Mouse (Mus musculus): ENCODE data around the gene Zcchc9. TPM values are rescaled to one million over a fixed set of nuclear protein-coding genes. Genes with fewer than 3 reads are reported as not detected.

The Zcchc9 gene
- 14.6 and 14.8 TPM in 2 replicates for polyA plus RNA-seq (2015; fragmentation: Nextera tagmentation; extraction: Ambion mirVana)

DNA sequence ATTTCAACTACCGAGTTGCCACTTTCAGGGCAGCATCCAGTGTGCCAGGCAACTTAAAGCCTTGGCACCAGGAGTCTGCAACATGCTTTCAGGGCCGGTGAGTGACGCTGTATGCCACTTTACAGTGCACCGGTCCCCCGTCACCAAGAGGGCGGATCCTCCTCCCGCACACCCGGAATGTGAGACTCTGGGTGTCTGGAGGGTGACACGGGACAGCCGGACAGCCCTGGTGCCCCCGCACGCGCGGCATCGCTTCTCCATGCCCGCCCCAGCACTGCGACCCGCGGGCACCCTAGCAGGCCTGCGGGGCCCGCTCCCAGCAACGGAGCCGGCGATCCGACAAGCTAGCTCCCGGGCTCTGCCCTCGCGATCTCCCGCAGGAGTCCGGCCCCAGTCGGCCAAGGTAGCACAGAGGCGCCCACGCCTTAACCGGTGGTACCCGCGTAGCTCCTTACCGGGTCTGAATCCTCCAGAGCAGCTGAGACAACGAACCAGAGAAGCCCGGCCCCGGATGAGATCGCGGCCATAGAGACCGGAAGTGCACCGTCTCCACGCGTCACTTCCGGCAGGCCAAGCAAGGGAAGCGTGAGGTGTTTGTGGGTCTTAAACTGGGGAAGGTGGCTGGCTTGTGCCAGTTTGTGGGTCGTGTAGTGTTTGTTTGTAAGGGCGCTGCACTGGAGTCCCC lies at the start of gene Zcchc9:
Gene Zcchc9, minus strand, starts transcription at position 551 of the 685 bp plus-strand sequence.
- Histone ChIP-seq H3K4me2 (peak within 1 kb of the TSS; percentile 68), H3K9me3 (replicated peaks) (no peaks in the 10 kb centered on the region), H3K4me3 (replicated peaks) (peak within 1 kb of the TSS; percentile 94), H3K27ac (peak within 1 kb of the TSS; percentile 91), H3K27me3 (no peaks in the 10 kb centered on the region), H3K4me1 (replicated peaks) (peaks cover 13% of the 10 kb centered on the region), H3K9ac (peak within 1 kb of the TSS; percentile 94), H3K36me3 (peaks cover 17% of the 10 kb centered on the region)
- under 1% methylated on average over 49 of the region's 50 CpGs for WGBS (ENCODE audit: insufficient replicate concordance)
- peak; percentile 96 for ATAC-seq (ENCODE audit: low read depth)
- DNase-seq: peak; percentile 81

DNA sequence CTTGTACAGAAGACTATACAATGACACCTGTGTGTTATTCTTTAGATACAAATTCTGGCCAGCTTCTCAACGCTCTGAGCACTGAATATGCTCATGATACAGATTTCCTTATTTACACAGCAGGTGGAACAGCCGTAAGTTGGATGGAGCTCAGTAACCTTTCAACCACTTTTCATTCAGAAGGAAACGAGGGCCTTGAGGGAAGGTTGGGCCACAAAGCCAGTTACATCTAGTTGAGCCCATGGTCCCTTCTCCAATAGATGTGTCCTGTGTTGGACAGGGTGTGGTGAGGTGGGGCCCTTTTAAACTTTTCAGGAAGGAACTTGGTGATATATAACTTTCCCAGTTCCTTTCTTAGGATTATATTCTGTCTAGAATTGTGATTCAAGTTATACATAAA lies 46.9 kb upstream of the Zcchc9 start:
- 58% methylated on average over 3 of the region's 3 CpGs for WGBS (ENCODE audit: insufficient replicate concordance)

DNA sequence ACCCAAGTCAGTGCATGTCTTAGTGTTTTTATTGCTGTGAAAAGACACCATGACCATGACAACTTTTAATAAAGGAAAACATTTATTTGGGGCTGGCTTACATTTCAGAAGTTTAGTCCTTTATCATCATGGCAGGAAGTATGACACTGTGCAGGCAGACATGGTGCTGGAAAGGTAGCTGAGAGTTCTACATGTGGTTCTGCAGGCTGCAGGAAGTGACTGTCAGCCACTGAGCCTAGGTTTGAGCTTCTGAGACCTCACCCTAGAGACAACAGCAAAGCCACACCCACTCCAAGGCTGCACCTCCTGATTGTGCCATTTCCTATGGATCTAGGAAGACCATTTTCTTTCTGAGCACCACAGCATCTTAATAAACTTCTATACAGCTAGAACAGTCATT lies 20.4 kb upstream of the Zcchc9 start:
- H3K4me2 ChIP-seq: no peak overlapping the region
- no peak overlapping the region for H3K27ac ChIP-seq
- ATAC-seq (ENCODE audit: low read depth) (no peak), DNase-seq (no peak)
- no peaks in the 10 kb centered on the region for H3K36me3 ChIP-seq
- H3K27me3 ChIP-seq: no peaks in the 10 kb centered on the region
- no peaks in the 10 kb centered on the region for H3K9me3 ChIP-seq (replicated peaks)
- H3K9ac ChIP-seq: no peak overlapping the region
- no peak overlapping the region for H3K4me3 ChIP-seq (replicated peaks)
- no peaks in the 10 kb centered on the region for H3K4me1 ChIP-seq (replicated peaks)

More for the DNA sequence above, 46.9 kb upstream of the Zcchc9 start:
- H3K36me3 ChIP-seq: no peaks in the 10 kb centered on the region
- no peak overlapping the region for H3K9ac ChIP-seq
- no peak overlapping the region for H3K4me2 ChIP-seq
- H3K4me3 ChIP-seq (replicated peaks): no peak overlapping the region
- H3K27ac ChIP-seq: no peak overlapping the region
- H3K9me3 ChIP-seq (replicated peaks): no peaks in the 10 kb centered on the region
- DNase-seq (no peak), ATAC-seq (ENCODE audit: low read depth) (no peak)
- no peaks in the 10 kb centered on the region for H3K4me1 ChIP-seq (replicated peaks)
- H3K27me3 ChIP-seq: no peaks in the 10 kb centered on the region

DNA sequence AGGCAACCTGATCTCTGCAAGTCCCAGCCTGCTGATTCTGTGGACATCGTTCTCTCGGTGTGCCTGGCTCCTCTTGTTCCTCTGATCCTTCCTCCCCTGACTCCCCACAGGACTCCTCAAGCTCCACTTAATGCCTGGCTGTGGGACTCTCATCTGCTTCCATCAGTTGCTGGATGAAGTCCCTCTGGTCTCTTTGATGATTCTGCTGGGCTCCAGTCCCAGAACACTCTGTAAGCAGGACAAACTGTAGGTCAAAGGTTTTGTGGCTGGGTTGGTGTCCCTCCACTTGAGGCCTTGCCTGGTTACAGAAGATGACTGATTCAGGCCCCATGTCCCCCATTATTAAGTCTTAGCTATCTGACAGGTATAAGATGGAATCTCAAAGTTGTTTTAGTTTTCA lies 18.6 kb upstream of the Zcchc9 start:
- no peak overlapping the region for H3K27ac ChIP-seq
- DNase-seq (no peak), ATAC-seq (ENCODE audit: low read depth) (no peak)
- no peaks in the 10 kb centered on the region for H3K4me1 ChIP-seq (replicated peaks)
- no peaks in the 10 kb centered on the region for H3K9me3 ChIP-seq (replicated peaks)
- H3K4me3 ChIP-seq (replicated peaks): no peak overlapping the region
- no peaks in the 10 kb centered on the region for H3K27me3 ChIP-seq
- H3K4me2 ChIP-seq: no peak overlapping the region
- H3K36me3 ChIP-seq: no peaks in the 10 kb centered on the region
- no peak overlapping the region for H3K9ac ChIP-seq
- WGBS (ENCODE audit: insufficient replicate concordance): 80% methylated on average over 2 of the region's 2 CpGs

DNA sequence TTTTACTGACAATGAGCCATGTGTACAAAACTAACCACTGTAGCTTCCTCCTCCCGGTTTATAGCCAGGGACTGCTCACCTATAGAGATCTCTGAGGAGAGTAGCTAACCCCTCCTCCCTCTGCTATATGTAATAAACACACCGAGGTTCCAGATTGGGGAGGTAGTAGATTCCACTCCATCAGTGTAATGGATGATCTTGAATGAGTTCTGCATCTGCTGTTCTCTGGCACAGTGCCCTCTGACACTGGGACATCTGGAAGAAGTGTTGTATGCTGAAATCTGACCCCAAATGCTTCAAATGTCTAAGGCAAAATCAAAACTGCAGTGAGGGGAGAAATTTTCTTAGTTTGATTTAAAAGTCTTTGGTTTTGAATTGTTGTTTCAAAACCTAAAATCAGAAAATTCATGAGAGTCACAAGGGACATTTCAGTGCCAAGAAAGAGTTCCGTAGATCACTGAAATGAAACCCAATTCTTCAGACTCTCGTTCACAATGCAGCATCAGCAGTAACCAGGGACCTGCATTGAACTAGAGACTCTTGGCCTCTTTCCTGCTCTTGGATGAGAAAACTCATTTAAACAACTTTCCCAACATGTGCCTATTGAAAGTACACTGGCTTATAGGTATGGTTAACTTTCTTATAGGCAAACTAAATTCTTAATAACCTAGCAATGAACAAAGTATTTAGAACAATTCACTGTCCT lies 17.5 kb upstream of the Zcchc9 start:
- 61% methylated on average over 4 of the region's 4 CpGs for WGBS (ENCODE audit: insufficient replicate concordance)
- no peaks in the 10 kb centered on the region for H3K36me3 ChIP-seq

DNA sequence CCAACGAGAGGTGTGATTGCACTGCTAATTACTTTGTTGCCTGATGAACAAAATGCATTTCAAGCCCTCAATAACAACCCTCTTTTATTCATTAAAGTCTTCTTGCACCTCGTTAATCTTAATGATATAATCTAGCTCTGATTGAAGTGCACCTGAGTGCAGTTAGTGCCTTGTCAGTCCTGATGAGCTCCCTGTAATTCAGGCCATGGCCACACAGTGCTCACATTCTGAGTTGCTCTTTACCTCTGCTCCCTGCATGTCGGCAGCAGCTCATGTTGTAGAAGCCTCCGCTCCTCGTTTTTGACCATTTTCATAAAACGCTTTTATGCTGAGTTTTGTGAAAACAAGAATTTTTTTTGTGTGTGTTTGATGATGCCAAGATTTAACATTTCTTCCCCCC lies 16.2 kb upstream of the Zcchc9 start:
- H3K27ac ChIP-seq: no peak overlapping the region
- no peak for ATAC-seq (ENCODE audit: low read depth)
- 67% methylated on average over 6 of the region's 6 CpGs for WGBS (ENCODE audit: insufficient replicate concordance)

More for the DNA sequence above, 17.5 kb upstream of the Zcchc9 start:
- no peak overlapping the region for H3K4me2 ChIP-seq
- H3K4me1 ChIP-seq (replicated peaks): no peaks in the 10 kb centered on the region
- no peak for DNase-seq
- H3K4me3 ChIP-seq (replicated peaks): no peak overlapping the region
- H3K9ac ChIP-seq: no peak overlapping the region
- no peak overlapping the region for H3K27ac ChIP-seq
- H3K9me3 ChIP-seq (replicated peaks): no peaks in the 10 kb centered on the region
- ATAC-seq (ENCODE audit: low read depth): no peak
- no peaks in the 10 kb centered on the region for H3K27me3 ChIP-seq

DNA sequence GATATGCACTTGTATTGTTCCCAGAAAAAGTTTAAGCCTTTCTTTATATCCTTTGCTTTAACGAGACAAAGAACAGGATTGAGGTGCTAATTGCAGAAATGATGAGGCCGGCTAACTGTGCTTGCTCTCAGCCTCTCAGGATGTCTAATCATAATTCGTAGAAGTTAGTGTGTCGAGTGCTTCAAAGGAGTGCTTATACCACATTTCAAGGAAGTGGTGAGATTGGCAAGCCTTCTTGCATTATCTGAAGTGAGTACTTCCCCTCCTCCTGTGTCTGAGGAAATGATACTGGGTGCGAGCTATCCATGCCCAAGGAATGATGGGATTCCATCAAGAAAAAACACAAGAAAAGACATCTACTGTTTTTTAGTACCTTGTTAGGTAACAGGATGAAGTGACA lies 7.2 kb upstream of the Zcchc9 start:
- no peaks in the 10 kb centered on the region for H3K36me3 ChIP-seq
- no peaks in the 10 kb centered on the region for H3K4me1 ChIP-seq (replicated peaks)
- WGBS (ENCODE audit: insufficient replicate concordance): 59% methylated on average over 5 of the region's 5 CpGs
- H3K27me3 ChIP-seq: no peaks in the 10 kb centered on the region
- H3K4me3 ChIP-seq (replicated peaks): no peak overlapping the region
- no peak overlapping the region for H3K27ac ChIP-seq
- DNase-seq (no peak), ATAC-seq (ENCODE audit: low read depth) (no peak)
- no peak overlapping the region for H3K9ac ChIP-seq
- no peak overlapping the region for H3K4me2 ChIP-seq
- no peaks in the 10 kb centered on the region for H3K9me3 ChIP-seq (replicated peaks)

More for the DNA sequence above, 16.2 kb upstream of the Zcchc9 start:
- H3K4me3 ChIP-seq (replicated peaks): no peak overlapping the region
- no peaks in the 10 kb centered on the region for H3K27me3 ChIP-seq
- H3K4me1 ChIP-seq (replicated peaks): no peaks in the 10 kb centered on the region
- no peak overlapping the region for H3K4me2 ChIP-seq
- H3K36me3 ChIP-seq: no peaks in the 10 kb centered on the region
- no peaks in the 10 kb centered on the region for H3K9me3 ChIP-seq (replicated peaks)
- H3K9ac ChIP-seq: no peak overlapping the region
- DNase-seq: no peak

DNA sequence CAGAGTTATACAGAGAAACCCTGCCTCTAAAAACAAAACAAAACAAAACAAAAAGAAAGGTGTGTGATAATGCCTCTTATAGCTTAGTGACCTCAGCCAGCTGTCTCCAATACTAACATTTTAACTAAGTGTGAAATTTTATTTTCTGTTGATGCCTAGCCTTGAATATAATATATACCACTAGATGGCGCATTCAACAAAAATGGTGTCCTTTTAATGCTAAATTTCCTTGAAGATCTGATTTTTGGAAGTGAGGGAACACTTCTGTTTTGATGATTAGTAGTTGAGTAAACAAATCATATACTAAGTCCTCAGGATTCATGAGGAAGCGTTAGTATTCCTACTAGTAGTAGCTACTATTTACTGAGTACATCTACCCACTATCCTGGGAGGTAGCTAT lies 2.0 kb upstream of the Zcchc9 start:
- H3K4me2 ChIP-seq: no peak overlapping the region

DNA sequence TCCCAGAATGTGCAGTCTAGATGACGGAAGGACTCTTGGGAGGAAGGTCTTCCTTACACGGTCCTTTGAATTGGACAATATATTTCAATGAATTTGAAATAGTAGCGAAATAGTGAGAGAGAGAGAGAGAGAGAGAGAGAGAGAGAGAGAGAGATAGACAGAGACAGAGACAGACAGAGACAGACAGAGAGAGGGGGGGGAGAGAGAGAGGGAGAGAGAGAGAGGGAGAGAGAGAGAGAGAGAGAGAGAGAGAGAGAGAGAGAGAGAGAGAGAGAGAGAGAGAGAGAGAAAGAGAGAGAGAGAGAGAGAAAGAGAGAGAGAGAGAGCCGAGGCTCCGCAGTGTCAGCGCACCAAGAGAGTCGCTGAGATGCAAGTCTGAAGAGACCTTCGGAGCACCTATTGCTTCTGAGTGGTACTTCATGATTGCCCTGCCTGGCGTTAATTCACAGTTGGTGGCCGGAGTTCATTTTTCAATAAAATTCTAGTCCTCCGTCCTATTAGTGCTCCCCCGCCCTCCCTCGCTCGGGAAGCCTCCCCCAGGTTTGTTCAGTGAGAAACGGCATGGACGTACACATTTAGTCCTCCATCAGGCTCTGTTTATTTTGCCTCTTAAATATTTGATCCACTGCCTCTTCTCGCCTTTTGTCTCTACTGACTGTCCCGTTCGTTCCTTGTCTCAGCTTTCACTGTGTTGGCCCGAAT lies 520 bp upstream of the Zcchc9 start:
- 33% methylated on average over 20 of the region's 20 CpGs for WGBS (ENCODE audit: insufficient replicate concordance)
- H3K4me2 ChIP-seq: peak overlapping the region; percentile 68
- H3K9me3 ChIP-seq (replicated peaks): no peaks in the 10 kb centered on the region
- peak overlapping the region; percentile 91 for H3K27ac ChIP-seq
- peaks cover 13% of the 10 kb centered on the region for H3K4me1 ChIP-seq (replicated peaks)
- no peak for ATAC-seq (ENCODE audit: low read depth)
- H3K36me3 ChIP-seq: peaks cover 17% of the 10 kb centered on the region
- DNase-seq: peak; percentile 3
- peak overlapping the region; percentile 94 for H3K9ac ChIP-seq
- H3K4me3 ChIP-seq (replicated peaks): peak overlapping the region; percentile 94
- no peaks in the 10 kb centered on the region for H3K27me3 ChIP-seq

More for the DNA sequence above, 2.0 kb upstream of the Zcchc9 start:
- DNase-seq: no peak
- H3K36me3 ChIP-seq: peaks cover 12% of the 10 kb centered on the region
- H3K4me1 ChIP-seq (replicated peaks): peaks cover 13% of the 10 kb centered on the region
- no peaks in the 10 kb centered on the region for H3K9me3 ChIP-seq (replicated peaks)
- H3K27me3 ChIP-seq: no peaks in the 10 kb centered on the region
- no peak overlapping the region for H3K4me3 ChIP-seq (replicated peaks)
- ATAC-seq (ENCODE audit: low read depth): no peak
- H3K9ac ChIP-seq: no peak overlapping the region
- 34% methylated on average over 2 of the region's 2 CpGs for whole genome bisulfite sequencing (ENCODE audit: insufficient replicate concordance)
- H3K27ac ChIP-seq: no peak overlapping the region

DNA sequence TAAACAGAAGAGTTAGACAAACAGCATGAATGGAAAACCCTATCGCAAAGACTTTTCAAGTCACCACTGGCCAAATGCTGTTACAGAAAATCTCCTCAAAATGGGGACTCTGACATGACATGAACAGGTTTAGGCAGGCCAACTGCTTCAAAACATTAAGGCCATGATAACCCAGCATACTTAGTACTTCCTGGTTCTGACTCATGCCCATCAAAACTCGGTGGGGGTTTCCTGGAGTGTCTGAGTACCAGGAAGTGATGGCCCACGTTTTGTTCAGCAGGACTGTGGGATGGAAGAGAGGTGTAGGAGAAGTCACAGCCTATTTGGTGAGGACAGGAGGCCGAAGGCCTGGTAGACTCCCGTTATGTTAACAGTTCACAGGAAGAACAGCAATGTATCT lies 5.8 kb downstream of the Zcchc9 start:
- Histone ChIP-seq H3K9me3 (replicated peaks) (no peaks in the 10 kb centered on the region), H3K36me3 (peaks cover 67% of the 10 kb centered on the region), H3K9ac (no peak overlapping the region), H3K4me1 (replicated peaks) (peaks cover 5% of the 10 kb centered on the region), H3K4me2 (no peak overlapping the region), H3K27ac (no peak overlapping the region), H3K27me3 (no peaks in the 10 kb centered on the region), H3K4me3 (replicated peaks) (no peak overlapping the region)
- no peak for ATAC-seq (ENCODE audit: low read depth)
- WGBS (ENCODE audit: insufficient replicate concordance): 54% methylated on average over 5 of the region's 5 CpGs
- no peak for DNase-seq

DNA sequence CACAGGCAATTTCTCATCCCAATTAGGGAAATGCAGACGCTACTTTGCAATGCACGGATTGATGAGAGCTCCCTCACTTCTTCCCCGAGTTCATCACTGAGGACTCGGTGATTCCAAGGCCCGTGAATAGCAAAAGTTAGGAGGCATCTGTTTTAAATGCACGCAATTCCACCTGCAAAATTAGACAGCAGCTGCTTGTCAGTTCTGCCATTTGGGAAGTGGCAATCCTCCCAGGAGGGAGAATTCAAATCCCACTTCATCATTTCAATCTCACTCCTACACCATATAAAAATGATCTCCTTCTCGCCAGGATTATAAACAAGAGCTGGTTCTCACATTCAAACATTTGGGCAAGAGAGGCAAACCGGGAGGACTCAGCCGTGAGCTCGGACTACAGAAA lies 10.1 kb downstream of the Zcchc9 start:
- Histone ChIP-seq H3K9me3 (replicated peaks) (no peaks in the 10 kb centered on the region), H3K9ac (no peak overlapping the region), H3K27me3 (no peaks in the 10 kb centered on the region), H3K36me3 (peaks cover 75% of the 10 kb centered on the region), H3K4me2 (no peak overlapping the region), H3K4me3 (replicated peaks) (no peak overlapping the region), H3K27ac (no peak overlapping the region), H3K4me1 (replicated peaks) (no peaks in the 10 kb centered on the region)
- ATAC-seq (ENCODE audit: low read depth): no peak
- 87% methylated on average over 10 of the region's 10 CpGs for WGBS (ENCODE audit: insufficient replicate concordance)
- DNase-seq: no peak
